Mouse (Mus musculus) thymus, adult 2 months (tissue): ENCODE results near the gene Fgfr2. TPM values are rescaled to one million over a fixed set of nuclear protein-coding genes. Genes with fewer than 3 reads are reported as not detected.

Source experiments
- DNase-seq: peaks from one replicate; pipeline ENCODE4 v3.0.0; 2021
- H3K27ac ChIP-seq: fragments of 200-500 bp; 2 replicates; pipeline ENCODE4 v1.5.1; 2012; ENCODE audit warnings: low read length, control low read depth; ENCODE audit not compliant: control insufficient read depth, insufficient read depth
- H3K27me3 ChIP-seq: fragments of 200-500 bp; 2 replicates; pipeline ENCODE4 v1.6.1; 2012; ENCODE audit warnings: mild to moderate bottlenecking, low read length, moderate library complexity, mixed read lengths; ENCODE audit not compliant: control insufficient read depth, insufficient read depth
- H3K36me3 ChIP-seq: fragments of 200-500 bp; 2 replicates; pipeline ENCODE4 v1.6.1; 2012; ENCODE audit warnings: mild to moderate bottlenecking, low read length, moderate library complexity; ENCODE audit not compliant: control insufficient read depth, insufficient read depth
- H3K4me1 ChIP-seq: fragments of 200-500 bp; replicated peaks from 2 replicates; pipeline ENCODE4 v1.6.1; 2012; ENCODE audit warnings: low read length; ENCODE audit not compliant: control insufficient read depth, insufficient read depth
- H3K4me3 ChIP-seq: fragments of 200-500 bp; 2 replicates; pipeline ENCODE4 v1.5.1; 2012; ENCODE audit warnings: mild to moderate bottlenecking, low read length, control low read depth, moderate library complexity; ENCODE audit not compliant: control insufficient read depth, insufficient read depth
- CTCF ChIP-seq: fragments of 200-500 bp; IDR thresholded peaks from 2 replicates; pipeline ENCODE4 v1.5.1; 2012; ENCODE audit warnings: mild to moderate bottlenecking, control low read depth, low read length, moderate library complexity, borderline replicate concordance; ENCODE audit not compliant: control insufficient read depth, poor library complexity, insufficient read depth; ENCODE audit errors: extremely low read depth
- POLR2A ChIP-seq: fragments of 200-500 bp; IDR thresholded peaks from 2 replicates; pipeline ENCODE4 v1.6.1; 2012; ENCODE audit warnings: mild to moderate bottlenecking, low read length, control low read depth, moderate library complexity; ENCODE audit not compliant: control insufficient read depth, poor library complexity, insufficient read depth; ENCODE audit errors: extremely low read depth
- WGBS: fragments of 180-500 bp; shearing (Covaris S2); methylation state at CpG from one replicate; pipeline ENCODE4 v1.1.7; 2018; 5-methylcytosine and 5-hydroxymethylcytosine counted together
- polyA plus RNA-seq: library from polyadenylated mRNA; depleted of rRNA; stranded (reverse); fragments of >200 nt; gene quantifications from 2 replicates; pipeline ENCODE4 v1.2.3, GENCODE M21; 2012

Gene Fgfr2
- polyA plus RNA-seq, 1 experiment, result 12.1 TPM

- Histone ChIP-seq H3K4me3 (no peak overlapping the region), H3K27ac (no peak overlapping the region), H3K27me3 (no peaks in the 10 kb centered on the region), H3K36me3 (no peaks in the 10 kb centered on the region), H3K4me1 (no peaks in the 10 kb centered on the region)
- DNase-seq, result no peak
- WGBS, result 76% methylated on average over 3 of the region's 3 CpGs
- TF ChIP-seq CTCF, result no peak
- no peak for TF ChIP-seq POLR2A
These were observed 61.1 kb downstream of the Fgfr2 start for GRCm38 (mm10) chr7:133062055-133062454.

GRCm38 (mm10) chr7:133060170-133060569 is 63.0 kb downstream of the Fgfr2 start:
- H3K4me1 ChIP-seq, result no peaks in the 10 kb centered on the region
- no peaks in the 10 kb centered on the region for H3K36me3 ChIP-seq
- no peak overlapping the region for H3K27ac ChIP-seq
- 96% methylated on average over 6 of the region's 6 CpGs for WGBS
- TF ChIP-seq CTCF (no peak), POLR2A (no peak)
- no peak for DNase-seq
- H3K27me3 ChIP-seq, result no peaks in the 10 kb centered on the region
- H3K4me3 ChIP-seq, result no peak overlapping the region

GRCm38 (mm10) chr7:133059517-133060104 is 63.5 kb downstream of the Fgfr2 start:
- DNase-seq, result no peak
- H3K4me1 ChIP-seq, result no peaks in the 10 kb centered on the region
- 91% methylated on average over 9 of the region's 9 CpGs for WGBS
- H3K27me3 ChIP-seq, result no peaks in the 10 kb centered on the region
- no peak overlapping the region for H3K4me3 ChIP-seq
- H3K27ac ChIP-seq, result no peak overlapping the region
- no peak for TF ChIP-seq CTCF
- no peak for TF ChIP-seq POLR2A
- H3K36me3 ChIP-seq, result no peaks in the 10 kb centered on the region

GRCm38 (mm10) chr7:133059150-133059509 is 64.0 kb downstream of the Fgfr2 start:
- Histone ChIP-seq H3K4me1 (no peaks in the 10 kb centered on the region), H3K4me3 (no peak overlapping the region), H3K36me3 (no peaks in the 10 kb centered on the region), H3K27me3 (no peaks in the 10 kb centered on the region), H3K27ac (no peak overlapping the region)
- no peak for DNase-seq
- 93% methylated on average over 6 of the region's 6 CpGs for WGBS
- TF ChIP-seq POLR2A, result no peak
- no peak for TF ChIP-seq CTCF

GRCm38 (mm10) chr7:133058496-133059149 is 64.5 kb downstream of the Fgfr2 start:
- no peaks in the 10 kb centered on the region for H3K4me1 ChIP-seq
- no peak for TF ChIP-seq POLR2A
- TF ChIP-seq CTCF, result no peak
- H3K27ac ChIP-seq, result no peak overlapping the region
- H3K36me3 ChIP-seq, result no peaks in the 10 kb centered on the region
- DNase-seq, result no peak
- 93% methylated on average over 12 of the region's 12 CpGs for WGBS
- no peaks in the 10 kb centered on the region for H3K27me3 ChIP-seq
- H3K4me3 ChIP-seq, result no peak overlapping the region

GRCm38 (mm10) chr7:133056924-133057323 is 66.2 kb downstream of the Fgfr2 start:
- Histone ChIP-seq H3K4me3 (no peak overlapping the region), H3K27ac (no peak overlapping the region), H3K27me3 (no peaks in the 10 kb centered on the region), H3K4me1 (no peaks in the 10 kb centered on the region), H3K36me3 (no peaks in the 10 kb centered on the region)
- TF ChIP-seq POLR2A (no peak), CTCF (no peak)
- WGBS, result 93% methylated on average over 8 of the region's 8 CpGs
- DNase-seq, result no peak

GRCm38 (mm10) chr7:133054486-133054885 is 68.7 kb downstream of the Fgfr2 start:
- no peaks in the 10 kb centered on the region for H3K4me1 ChIP-seq
- H3K4me3 ChIP-seq, result no peak overlapping the region
- H3K27ac ChIP-seq, result no peak overlapping the region
- no peak for DNase-seq
- H3K27me3 ChIP-seq, result no peaks in the 10 kb centered on the region
- TF ChIP-seq POLR2A (no peak), CTCF (no peak)
- no peaks in the 10 kb centered on the region for H3K36me3 ChIP-seq
- 95% methylated on average over 5 of the region's 5 CpGs for WGBS
